Mouse (Mus musculus) frontal cortex, postnatal 10 days (tissue): ENCODE results near the gene Prkacb.

Experiments
- DNase-seq, 2 experiments: peaks; one replicate each; pipeline ENCODE4 v3.0.0; 2022; ENCODE audit warnings: low spot score in 2 of 2, mixed read lengths in 1 of 2

Prkacb gene

GRCm38 (mm10) chr3:146719696-146720095 lies 93.1 kb downstream of the Prkacb start:
- DNase-seq = no peak

GRCm38 (mm10) chr3:146718251-146718650 lies 94.5 kb downstream of the Prkacb start:
- no peak for DNase-seq

GRCm38 (mm10) chr3:146712305-146712704 lies 100.5 kb downstream of the Prkacb start:
- DNase-seq = no peak

GRCm38 (mm10) chr3:146711559-146711958 lies 101.2 kb downstream of the Prkacb start:
- DNase-seq = peak; percentile 26 to 34

GRCm38 (mm10) chr3:146711084-146711483 lies 101.7 kb downstream of the Prkacb start:
- DNase-seq = no peak

- no peak for DNase-seq
These were observed 103.7 kb downstream of the Prkacb start for GRCm38 (mm10) chr3:146709086-146709485.

GRCm38 (mm10) chr3:146708381-146708780 lies 104.4 kb downstream of the Prkacb start:
- no peak for DNase-seq

GRCm38 (mm10) chr3:146704099-146704498 lies 108.7 kb downstream of the Prkacb start:
- DNase-seq = no peak

- no peak for DNase-seq
These were observed 112.7 kb downstream of the Prkacb start for GRCm38 (mm10) chr3:146700051-146700450.

- no peak for DNase-seq
These were observed 113.8 kb downstream of the Prkacb start for GRCm38 (mm10) chr3:146698982-146699381.

GRCm38 (mm10) chr3:146692547-146692946 lies 120.2 kb downstream of the Prkacb start:
- no peak for DNase-seq

- no peak for DNase-seq
These were observed 125.6 kb downstream of the Prkacb start for GRCm38 (mm10) chr3:146687121-146687725.

GRCm38 (mm10) chr3:146686428-146686827 lies 126.4 kb downstream of the Prkacb start:
- DNase-seq = no peak

- peak; percentile 37 to 61 for DNase-seq
These were observed 127.7 kb downstream of the Prkacb start, which contains the start of gene Samd13 for GRCm38 (mm10) chr3:146684811-146685675. Gene Samd13 (minus strand): TSS chr3:146685592.

- DNase-seq = no peak
These were observed 129.7 kb downstream of the Prkacb start for GRCm38 (mm10) chr3:146683095-146683494.

- peak in 1 of 2 experiments; percentile 63 for DNase-seq
These were observed 130.6 kb downstream of the Prkacb start for GRCm38 (mm10) chr3:146682140-146682651.

GRCm38 (mm10) chr3:146681696-146682095 lies 131.1 kb downstream of the Prkacb start:
- DNase-seq = no peak

GRCm38 (mm10) chr3:146680625-146681024 lies 132.2 kb downstream of the Prkacb start:
- no peak for DNase-seq

- no peak for DNase-seq
These were observed 133.1 kb downstream of the Prkacb start for GRCm38 (mm10) chr3:146679646-146680045.
